Mouse (Mus musculus) G1E-ER4 (cell line): ENCODE measurements around the gene Hist1h1c. TPM values are rescaled to one million over a fixed set of nuclear protein-coding genes. Genes with fewer than 3 reads are reported as not detected.
"Not testable (repeated sequence)": the region's sequence is repeated elsewhere in the genome, so short reads cannot be mapped to it uniquely, and the experiment has no call there.

ENCODE experiments used
- GATA1 ChIP-seq: IDR thresholded peaks from one replicate; pipeline ENCODE4 v1.8.0; 2012; ENCODE audit warnings: low read length, inconsistent platforms
- polyA plus RNA-seq: library from polyadenylated mRNA; stranded (reverse); fragments of >175 nt; gene quantifications from 2 replicates; pipeline ENCODE4 v1.2.3, GENCODE M21; 2012

Hist1h1c gene
- polyA plus RNA-seq, 1 experiment, result 36.9 TPM

GRCm38 (mm10) chr13:23752067-23752741 lies 13.6 kb downstream of the Hist1h1c start, which contains the start of gene Hist1h3b:
Gene Hist1h3b (plus strand): TSS chr13:23752267.
- not testable (repeated sequence) for TF ChIP-seq GATA1

- TF ChIP-seq GATA1, result no peak
These were observed 14.1 kb downstream of the Hist1h1c start for GRCm38 (mm10) chr13:23752742-23753172.

DNA sequence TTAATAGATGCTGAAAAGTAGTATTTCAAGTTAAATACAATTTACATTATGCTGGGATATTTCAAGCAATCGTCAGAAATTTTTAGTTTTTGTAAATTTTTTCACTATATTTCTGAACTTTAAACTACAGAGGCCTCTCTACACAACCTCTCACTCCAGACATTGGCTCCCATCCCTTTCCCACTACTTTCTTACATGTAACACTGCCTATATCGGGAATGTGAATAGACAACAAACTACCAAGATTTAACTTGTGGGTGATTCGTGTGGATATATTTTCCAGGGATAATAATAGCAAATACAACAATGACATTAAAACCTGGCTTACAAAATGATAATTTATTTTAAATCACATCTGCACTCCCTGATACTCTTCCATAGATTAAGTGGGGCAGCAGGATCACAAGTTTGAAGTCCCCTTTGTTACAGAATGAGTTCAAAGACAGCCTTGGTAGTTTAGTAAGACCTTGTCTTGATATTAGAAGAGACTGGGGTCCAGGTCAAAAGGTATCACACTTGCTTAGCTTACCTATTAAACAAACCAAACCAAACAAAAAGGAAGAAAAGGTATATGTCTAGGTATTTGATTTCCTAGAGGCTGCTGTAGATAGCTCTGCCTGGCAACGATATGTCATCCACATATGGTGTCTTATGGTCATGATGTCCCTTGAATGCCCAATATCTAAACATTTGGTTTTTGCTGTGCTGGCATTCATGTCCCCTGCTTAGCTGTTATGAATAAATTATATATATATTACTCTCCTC lies 14.9 kb downstream of the Hist1h1c start:
- TF ChIP-seq GATA1, result no peak

GRCm38 (mm10) chr13:23755000-23755399 lies 16.4 kb downstream of the Hist1h1c start:
- TF ChIP-seq GATA1, result no peak

- TF ChIP-seq GATA1, result no peak
These were observed 18.2 kb downstream of the Hist1h1c start, which contains the start of gene Hist1h4b for GRCm38 (mm10) chr13:23756790-23757189. Gene Hist1h4b (plus strand): TSS chr13:23757013.

DNA sequence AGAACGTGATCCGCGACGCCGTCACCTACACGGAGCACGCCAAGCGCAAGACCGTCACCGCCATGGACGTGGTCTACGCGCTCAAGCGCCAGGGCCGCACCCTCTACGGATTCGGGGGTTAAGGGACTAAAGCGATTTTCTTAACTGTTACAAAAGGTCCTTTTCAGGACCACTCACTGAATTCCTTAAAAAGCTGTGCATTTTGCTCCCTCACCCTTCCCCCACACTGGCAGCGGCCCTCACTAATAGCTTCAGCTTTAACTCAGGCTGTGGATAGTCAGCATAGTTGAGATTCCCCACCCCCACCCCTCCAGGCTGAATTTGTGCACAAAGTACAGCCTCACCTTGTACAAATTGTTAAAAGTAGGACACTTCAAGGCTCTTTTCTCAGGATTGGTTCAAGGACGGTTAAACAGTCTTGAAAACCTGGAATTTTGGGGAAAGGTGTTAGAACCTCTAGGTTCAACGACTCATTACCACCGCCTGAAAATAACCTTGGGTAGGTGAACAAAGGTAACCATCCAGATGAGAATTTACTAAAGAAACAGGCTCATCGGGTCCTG lies 18.7 kb downstream of the Hist1h1c start:
- TF ChIP-seq GATA1, result no peak

GRCm38 (mm10) chr13:23757921-23758320 lies 19.3 kb downstream of the Hist1h1c start:
- TF ChIP-seq GATA1, result no peak

GRCm38 (mm10) chr13:23759251-23759771 lies 20.7 kb downstream of the Hist1h1c start:
- TF ChIP-seq GATA1, result no peak

DNA sequence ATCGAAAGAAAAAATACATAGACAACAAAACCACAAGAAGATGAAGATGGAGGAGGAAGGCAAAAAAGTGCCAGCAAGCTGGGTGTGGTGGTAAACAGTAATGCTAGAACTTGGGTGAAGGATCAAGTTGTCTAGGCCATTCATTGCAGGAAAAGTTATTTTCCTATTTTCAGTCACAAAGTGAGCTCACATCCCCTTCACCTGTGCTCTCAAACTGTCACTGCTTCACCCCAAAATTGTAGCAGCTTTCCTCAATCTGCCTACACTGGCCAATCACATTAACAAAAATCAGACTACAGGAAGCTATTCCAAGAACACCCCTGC lies 21.3 kb downstream of the Hist1h1c start:
- TF ChIP-seq GATA1, result no peak

DNA sequence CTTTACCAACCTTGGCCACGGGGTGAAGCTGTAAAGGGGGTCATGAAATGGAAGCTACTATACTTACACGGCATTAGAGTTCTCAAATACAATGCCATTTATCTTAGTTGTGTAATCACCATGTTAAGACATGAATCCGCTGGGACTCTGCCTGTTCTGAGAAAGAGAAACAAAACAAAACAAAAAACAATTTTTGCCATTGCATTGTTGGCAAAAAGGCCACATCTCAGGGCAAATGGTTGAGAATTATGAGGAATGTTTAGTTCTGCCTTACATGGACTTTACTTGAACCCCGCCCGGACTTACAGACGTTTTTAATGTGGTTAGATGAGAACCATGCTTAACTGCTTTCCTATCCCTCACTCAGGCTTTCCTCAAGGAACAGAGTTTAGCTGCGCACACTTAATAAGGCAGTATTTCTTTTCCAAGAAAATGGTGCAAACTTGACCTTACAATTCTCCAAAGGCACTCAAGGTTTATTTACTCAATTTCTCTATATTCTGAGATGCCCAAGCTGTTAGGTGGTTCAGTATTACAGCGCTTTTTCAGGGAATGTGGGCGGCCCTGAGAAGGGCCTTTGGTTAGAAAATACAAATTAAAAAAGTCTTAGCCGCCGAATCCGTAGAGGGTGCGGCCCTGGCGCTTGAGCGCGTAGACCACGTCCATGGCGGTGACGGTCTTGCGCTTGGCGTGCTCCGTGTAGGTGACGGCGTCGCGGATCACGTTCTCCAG lies 21.8 kb downstream of the Hist1h1c start:
- TF ChIP-seq GATA1, result no peak

DNA sequence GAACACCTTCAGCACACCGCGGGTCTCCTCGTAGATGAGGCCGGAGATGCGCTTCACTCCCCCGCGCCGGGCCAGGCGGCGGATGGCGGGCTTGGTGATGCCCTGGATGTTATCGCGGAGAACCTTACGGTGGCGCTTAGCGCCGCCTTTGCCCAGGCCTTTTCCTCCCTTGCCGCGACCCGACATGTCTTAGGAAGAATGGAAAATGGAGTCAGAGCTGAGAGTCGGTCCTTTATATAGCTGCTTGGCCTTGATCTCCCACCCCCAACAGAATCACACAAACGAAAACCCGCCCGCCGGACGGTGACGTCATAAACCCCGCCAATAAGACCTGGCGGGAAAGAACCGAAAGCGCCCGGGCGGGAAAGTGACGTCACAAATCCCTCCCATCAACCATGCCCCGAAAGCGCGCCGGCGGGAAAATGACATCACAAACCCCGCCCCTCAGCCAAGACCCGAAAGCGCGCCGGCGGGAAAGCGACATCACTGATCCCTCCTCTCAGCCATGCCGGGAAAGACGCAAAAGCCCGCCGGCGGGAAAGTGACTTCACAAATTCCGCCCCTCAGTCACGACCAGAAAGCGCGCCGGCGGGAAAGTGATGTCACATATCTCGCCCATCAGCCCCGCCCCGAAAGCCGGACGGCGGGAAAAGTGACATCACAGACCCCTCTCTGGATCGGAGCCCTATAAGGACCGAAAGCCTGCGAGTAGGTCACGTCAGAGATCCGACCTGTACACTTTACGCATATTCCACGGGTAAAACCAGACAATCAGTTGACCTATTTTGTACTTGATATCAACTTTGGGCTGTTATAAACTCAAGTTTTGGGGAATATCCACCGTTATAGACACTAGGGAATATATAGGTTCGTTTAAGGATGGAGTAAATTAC lies 22.6 kb downstream of the Hist1h1c start, which contains the start of gene Hist1h4a:
Gene Hist1h4a, minus strand, starts transcription at position 259 of the 893 bp plus-strand sequence.
- TF ChIP-seq GATA1, result no peak

- TF ChIP-seq GATA1, result not testable (repeated sequence)
These were observed 23.5 kb downstream of the Hist1h1c start, which contains the start of gene Hist1h3a for GRCm38 (mm10) chr13:23761871-23762821. Gene Hist1h3a (minus strand): TSS chr13:23762386.

- no peak for TF ChIP-seq GATA1
These were observed 24.6 kb downstream of the Hist1h1c start for GRCm38 (mm10) chr13:23763242-23763585.
